Mouse (Mus musculus) lung, postnatal 14 days (tissue): ENCODE measurements around the gene Pcca.

Experiments used
- DNase-seq: peaks from one replicate; pipeline ENCODE4 v3.0.0; 2021

Gene Pcca

DNA sequence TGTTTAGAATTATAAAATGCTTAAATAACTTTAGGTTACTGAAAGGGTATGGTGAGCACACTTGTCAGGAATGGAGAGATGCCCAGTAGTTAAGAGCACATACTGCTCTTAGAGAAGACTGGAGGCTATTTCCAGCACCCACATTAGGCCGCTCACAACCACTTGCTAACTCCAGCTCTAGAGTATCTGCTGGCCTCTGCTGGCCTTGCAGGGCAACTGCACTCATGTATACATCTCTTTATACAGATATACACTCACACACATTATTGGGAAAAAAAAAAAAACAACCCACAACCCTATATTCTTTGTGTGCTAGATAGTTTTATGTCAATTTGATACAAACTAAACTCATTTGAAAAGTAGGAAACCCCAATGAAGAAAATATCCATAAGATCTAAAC, 217.4 kb downstream of the Pcca start:
- no peak for DNase-seq

GRCm38 (mm10) chr14:122753278-122753677, 219.2 kb downstream of the Pcca start:
- DNase-seq, result no peak

DNA sequence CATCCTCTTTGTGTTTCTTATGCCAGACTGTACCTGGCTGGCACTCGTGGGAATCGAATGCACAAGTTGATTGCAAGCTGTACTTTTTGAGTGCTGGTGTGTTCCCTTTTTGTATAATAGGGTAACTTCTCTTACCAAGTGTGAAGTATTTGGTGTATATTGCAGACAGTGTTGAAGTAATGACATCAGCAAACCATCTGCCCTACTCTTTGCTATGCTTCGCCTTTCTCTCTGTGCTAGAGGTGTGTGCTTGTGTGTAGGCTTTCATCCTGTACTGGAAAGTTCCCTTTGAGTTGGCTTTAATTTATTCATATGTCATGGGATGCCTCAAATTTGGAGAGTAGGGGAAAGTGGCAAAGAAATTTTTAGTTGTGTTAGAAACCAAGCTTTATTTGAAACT, 220.2 kb downstream of the Pcca start:
- no peak for DNase-seq

DNA sequence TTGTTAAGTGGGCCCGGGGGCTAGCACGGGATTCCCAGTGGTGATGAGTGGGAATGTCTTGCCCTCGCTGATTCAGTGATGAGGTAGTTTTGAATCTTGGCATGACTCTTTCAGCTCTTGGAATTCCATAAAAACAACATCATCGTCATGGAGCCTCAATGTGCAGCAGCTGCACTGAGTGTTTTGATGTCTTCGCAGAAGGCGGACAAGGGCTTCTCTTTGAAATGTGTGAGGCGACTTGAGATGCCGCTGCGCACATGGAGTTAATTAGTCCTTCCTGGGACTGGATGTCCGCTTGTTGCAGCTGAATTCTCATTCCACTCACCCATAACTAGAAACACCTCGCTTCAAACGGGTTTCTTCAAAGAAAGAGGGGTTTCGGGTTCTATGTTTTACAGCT, 221.4 kb downstream of the Pcca start:
- no peak for DNase-seq

GRCm38 (mm10) chr14:122756671-122757070, 222.5 kb downstream of the Pcca start:
- no peak for DNase-seq

DNA sequence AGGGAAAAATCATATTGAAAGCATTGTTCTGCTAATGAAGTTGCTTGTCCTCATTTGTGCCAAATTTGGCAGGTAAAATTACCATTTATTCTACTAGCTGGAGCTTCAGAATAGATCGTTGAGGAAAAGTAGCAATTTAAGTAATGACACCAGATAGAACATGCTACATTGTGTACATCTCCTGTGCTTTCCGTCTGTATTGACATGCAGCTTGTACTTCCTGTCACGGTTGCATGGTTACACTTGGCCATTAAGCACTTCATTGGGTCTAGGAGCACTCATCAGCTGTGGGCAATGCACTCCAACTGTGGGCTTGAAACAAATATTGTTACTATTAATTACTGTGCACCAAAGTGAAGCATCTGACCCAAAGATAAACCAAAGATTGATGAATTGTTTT, 225.8 kb downstream of the Pcca start:
- no peak for DNase-seq

DNA sequence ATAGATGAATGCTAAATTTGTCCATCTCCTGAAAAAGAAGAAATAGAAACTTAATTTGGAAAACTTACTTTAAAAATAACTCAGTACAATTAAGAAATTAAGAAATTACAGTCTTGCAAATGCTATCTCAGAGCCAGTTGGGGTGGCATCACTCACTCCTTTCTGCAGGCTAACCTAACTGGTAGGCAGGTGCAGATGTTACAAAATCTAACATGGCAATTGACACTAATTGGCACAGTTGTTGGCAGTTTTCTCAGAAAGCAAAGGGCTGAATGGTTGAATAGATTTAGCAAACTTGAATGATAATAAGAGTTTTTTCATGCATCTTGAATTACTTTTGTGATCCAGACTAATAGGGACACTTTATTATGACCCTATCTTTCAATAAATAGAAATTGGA, 226.7 kb downstream of the Pcca start:
- DNase-seq, result no peak

DNA sequence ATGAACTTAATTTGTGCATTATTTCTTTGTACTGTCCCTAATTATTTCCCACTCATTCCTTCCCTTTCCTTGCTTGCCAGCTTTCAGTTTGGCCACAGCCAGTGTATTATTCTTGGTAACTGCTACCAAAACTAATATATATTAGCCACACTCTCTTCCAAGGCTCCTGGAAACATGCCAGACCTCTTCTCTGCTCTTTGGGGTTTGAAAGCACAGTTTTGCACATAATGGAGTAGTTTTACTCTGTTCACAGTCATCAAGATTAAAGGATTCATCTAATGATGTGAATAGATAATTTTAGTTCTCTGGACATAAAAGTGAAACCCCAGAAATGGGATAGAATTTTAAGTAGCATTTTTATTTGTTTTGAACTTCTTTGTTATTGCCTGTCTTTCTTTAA, 228.5 kb downstream of the Pcca start:
- DNase-seq, result no peak

DNA sequence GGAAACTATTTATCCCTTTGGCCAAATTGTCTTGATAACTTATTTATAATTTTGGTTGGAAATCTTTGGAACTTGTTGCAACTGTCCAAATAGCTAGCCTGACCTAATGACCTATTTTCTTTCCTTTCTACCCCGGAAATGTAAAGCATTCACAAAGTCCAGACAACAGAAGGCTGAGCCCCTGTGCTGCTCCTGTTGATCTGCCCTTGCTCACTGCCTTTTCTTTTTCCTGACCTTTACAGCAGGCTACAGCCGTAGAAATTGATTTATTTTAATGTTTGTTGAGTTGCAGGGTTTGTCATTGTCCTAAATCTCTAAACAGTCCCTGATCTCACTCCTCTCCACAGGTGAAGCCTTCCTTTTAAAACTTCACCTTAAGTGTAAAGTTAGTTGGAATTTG, 231.8 kb downstream of the Pcca start:
- DNase-seq, result no peak

DNA sequence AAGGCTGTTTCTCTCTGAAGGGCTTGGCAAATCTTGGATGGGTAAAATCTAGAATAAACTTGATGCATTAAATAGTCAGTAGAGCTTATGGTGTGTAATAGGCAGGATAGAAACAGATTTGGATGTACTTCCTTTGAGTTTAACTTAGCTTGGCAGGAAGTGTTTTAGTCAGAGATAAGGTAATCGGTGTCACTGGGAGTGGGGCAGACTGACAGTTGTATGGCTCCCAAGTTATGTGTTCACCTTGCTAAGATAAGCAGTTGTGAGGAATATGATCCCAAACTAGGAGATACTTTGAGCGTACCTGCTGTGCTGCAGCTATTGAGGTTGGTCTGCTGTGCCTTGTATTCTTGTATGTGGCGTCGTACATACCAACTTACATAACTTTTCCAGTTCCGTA, 232.3 kb downstream of the Pcca start:
- no peak for DNase-seq

DNA sequence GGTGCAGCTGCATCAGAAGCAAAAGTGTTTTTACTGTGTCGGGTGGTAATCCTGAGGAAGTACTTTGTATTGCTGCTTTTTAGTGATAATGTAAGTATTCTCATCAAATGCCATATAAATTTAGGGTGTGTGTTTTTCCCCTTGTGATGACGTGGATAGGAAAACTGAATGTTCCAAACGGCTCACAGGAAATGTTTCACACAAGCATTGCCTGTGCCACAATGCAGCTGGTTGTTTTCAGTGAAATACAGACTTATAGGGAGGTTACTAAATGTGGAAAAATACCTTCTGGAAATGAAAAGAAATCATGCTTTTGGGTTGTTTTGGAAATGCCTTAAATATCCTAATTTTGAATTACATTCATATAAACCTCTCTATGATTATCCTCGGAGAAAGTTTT, 250.6 kb downstream of the Pcca start:
- DNase-seq, result no peak

- DNase-seq, result no peak
Observed at GRCm38 (mm10) chr14:122788199-122788598, 254.1 kb downstream of the Pcca start.

- DNase-seq, result no peak
Observed at GRCm38 (mm10) chr14:122790111-122790510, 256.0 kb downstream of the Pcca start.

DNA sequence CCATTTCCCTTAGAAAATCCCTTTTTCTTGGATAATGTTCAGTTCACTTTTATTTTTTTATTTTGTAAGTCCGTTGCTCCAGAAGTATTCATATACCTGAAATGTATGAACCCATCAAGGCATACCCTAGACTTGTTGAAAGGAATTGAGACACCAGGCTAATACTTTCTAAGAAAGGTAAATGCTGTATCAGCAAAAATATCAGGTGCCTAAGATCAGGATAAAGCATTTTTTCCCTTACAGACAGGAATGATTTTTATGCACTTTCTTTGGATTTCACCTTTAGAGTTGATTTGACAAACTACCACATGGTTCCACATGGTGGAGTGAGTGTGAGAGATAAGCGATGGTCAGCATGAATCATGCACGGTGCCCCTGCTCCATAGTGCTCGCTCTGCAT, 259.2 kb downstream of the Pcca start:
- DNase-seq, result no peak

- DNase-seq, result no peak
Observed at GRCm38 (mm10) chr14:122800296-122800695, 266.2 kb downstream of the Pcca start.

DNA sequence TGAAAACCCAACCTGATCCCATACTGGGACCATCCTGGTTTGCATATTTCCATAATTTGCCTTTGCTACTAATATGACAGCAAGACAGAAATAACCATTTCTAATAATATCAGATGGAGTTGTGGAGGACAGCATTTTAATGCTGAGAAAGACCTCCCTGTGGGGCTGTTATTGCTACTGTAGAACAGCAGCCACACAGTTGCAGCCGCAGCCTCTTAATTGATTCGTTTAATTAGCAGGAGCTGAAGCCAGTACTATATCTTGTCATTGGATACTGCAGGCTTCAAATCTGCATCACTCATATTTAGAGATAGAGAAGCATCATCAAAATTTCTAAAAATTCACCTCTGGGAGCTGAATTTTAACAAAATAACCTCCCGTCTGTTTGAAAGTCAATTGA, 286.9 kb downstream of the Pcca start:
- no peak for DNase-seq

GRCm38 (mm10) chr14:122823791-122824190, 289.7 kb downstream of the Pcca start:
- DNase-seq, result no peak

DNA sequence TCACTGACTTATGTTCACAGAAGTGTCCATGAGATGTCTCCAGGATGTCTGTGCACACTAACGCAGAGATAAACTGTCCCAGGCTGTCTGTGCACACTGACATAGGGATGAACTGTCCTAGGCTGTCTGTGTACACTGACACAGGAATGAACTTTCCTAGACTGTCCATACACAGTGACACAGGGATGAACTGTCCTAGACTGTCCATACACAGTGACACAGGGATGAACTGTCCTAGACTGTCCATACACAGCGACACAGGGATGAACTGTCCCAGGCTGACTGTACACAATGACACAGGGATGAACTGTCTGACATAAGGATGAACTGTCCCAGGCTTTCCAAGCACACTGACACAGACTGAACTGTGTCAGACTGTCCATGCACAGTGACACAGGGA, 291.3 kb downstream of the Pcca start:
- DNase-seq, result no peak

- DNase-seq, result no peak
Observed at GRCm38 (mm10) chr14:122830433-122830832, 296.3 kb downstream of the Pcca start.

DNA sequence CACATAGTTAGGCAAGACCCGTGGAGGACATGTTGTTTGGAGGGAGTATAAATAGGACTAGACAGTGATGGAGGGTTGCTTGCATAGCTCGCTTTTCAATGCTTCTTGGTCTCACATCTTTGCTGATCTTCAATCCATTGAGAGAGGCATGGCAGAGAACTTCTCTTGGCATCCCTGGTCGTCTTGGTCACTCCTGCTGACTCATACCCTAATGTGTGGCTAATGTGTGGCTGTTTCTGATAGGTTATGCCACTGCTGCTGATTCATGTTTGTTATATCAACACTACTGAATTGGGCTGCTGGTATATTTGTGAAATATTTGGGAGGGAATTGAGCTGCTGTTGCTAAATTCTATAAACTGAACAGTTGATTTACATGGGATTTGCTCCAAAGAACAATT, 299.5 kb downstream of the Pcca start:
- no peak for DNase-seq

DNA sequence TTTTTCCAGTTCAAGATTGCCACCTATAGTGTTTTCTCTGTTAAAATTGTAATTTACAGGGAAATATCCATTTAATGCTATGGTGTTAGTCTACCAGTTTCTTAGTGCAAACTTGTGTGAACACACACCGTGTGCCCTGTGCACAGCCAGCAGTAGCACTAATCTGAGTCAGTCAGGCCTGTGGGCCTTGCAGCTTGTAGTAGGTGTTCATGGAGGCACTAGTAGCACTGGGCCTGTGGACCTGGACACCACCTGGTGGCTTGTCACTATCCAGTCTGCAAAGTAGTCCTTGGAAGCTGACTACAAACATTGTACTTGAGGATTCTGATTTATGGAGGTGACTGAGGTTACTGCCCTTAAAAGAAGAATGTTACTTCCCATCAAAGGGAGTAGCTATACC, 300.6 kb downstream of the Pcca start:
- no peak for DNase-seq

- no peak for DNase-seq
Observed at GRCm38 (mm10) chr14:122835487-122836190, 301.5 kb downstream of the Pcca start.

DNA sequence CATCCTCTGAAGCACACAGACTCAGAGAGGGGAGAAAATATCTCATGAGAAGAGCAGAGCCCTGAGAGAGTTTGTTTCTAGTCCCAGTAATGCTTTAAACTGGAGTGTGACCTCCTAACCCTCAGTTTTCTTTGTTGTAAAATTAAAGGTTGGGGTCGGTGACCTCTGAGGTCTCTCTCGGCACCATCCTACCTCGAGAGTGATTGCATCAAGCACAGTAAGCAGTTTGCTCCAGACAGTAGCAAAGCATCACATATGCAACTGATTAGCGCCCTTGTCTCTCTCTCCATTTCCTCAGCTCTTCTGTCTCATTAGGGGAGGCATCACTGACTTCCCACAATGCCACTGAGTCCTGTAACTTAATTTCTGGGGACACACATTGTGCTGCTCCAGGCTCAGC, 302.1 kb downstream of the Pcca start:
- DNase-seq, result no peak

DNA sequence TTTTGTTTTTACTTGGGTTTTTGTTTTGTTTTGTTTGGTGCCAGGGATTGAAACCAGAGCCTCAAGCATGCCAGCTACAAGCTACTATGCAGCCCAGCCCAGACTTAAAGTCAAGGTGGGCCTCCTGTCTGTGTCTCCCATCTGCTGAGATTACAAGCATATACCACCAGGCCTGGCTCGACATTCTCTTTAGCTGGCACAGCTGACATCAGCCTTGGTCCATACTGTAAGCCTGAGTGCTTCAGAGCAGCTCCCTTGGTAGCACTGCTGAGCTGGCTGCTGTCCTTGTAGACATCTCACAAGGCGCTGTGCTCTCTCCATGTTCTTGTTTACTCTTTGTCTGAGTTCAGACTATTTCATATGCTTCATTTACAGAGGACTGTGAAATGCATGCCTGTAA, 302.9 kb downstream of the Pcca start:
- no peak for DNase-seq

DNA sequence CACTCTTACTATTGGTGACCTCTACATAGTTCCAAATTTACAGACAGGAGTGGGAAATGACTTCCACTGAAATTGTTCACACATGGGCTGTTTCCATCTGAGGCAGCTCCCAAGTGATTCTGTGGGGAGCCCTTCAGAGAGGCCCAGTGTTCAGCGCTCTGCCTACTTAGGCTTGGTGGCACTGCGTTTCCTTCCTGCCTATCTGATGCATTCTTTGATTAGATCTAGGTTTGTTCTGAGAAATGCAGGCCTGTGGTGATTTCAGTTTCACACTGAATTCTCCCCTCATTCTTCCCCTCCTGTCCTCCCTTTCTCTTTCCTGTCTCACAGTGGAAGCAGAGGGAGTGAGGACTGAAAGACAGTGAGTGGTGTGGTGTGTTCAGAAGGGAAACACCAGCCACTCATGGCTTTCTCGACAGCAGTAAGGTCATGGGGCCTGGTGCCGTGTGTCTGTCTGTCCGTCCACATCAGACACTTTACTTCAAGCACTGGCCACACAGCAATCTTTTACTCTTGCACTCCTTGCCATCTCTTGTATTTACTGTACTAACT, 318.5 kb downstream of the Pcca start:
- DNase-seq, result no peak
